Mouse (Mus musculus) limb, embryonic 10.5 days (tissue): Measurements from ENCODE around the gene Nfatc3. TPM values are rescaled to one million over a fixed set of nuclear protein-coding genes. Genes with fewer than 3 reads are reported as not detected.

ENCODE experiments used
- DNase-seq: peaks from one replicate; pipeline ENCODE4 v3.0.0-alpha.2; 2017; ENCODE audit warnings: low spot score
- H3K27ac ChIP-seq: fragments of 300-500 bp; sonication (generic); 2 replicates; pipeline ENCODE4 v1.5.1; 2016; ENCODE audit warnings: mild to moderate bottlenecking
- H3K27me3 ChIP-seq: fragments of 300-500 bp; sonication (generic); 2 replicates; pipeline ENCODE4 v1.6.1; 2016; ENCODE audit warnings: low read depth, mild to moderate bottlenecking; ENCODE audit not compliant: poor library complexity, severe bottlenecking
- H3K36me3 ChIP-seq: fragments of 300-500 bp; sonication (generic); 2 replicates; pipeline ENCODE4 v1.6.1; 2016; ENCODE audit warnings: mild to moderate bottlenecking, moderate library complexity
- H3K4me1 ChIP-seq: fragments of 300-500 bp; sonication (generic); 2 replicates; pipeline ENCODE4 v1.6.1; 2016
- H3K4me3 ChIP-seq: fragments of 300-500 bp; sonication (generic); 2 replicates; pipeline ENCODE4 v1.5.1; 2016; ENCODE audit warnings: mild to moderate bottlenecking, moderate library complexity
- H3K9me3 ChIP-seq: fragments of 300-500 bp; sonication (generic); replicated peaks from 2 replicates; pipeline ENCODE4 v1.6.1; 2016; ENCODE audit warnings: mild to moderate bottlenecking
- WGBS: fragments of 180-500 bp; shearing (Covaris S2); methylation state at CpG from one replicate; pipeline ENCODE4 v1.1.7; 2016; 5-methylcytosine and 5-hydroxymethylcytosine counted together
- polyA plus RNA-seq: library from polyadenylated mRNA; unstranded; fragments of >200 nt; fragmentation: Nextera tagmentation; extraction: Ambion mirVana; gene quantifications from 2 replicates; pipeline ENCODE4 v1.2.1, GENCODE M21; 2016

The Nfatc3 gene
- polyA plus RNA-seq, 1 experiment from 2014 or later: 7.9 TPM

- Histone ChIP-seq H3K4me3 (no peak overlapping the region), H3K4me1 (no peaks in the 10 kb centered on the region), H3K27ac (no peak overlapping the region), H3K36me3 (peaks cover 36% of the 10 kb centered on the region), H3K27me3 (no peaks in the 10 kb centered on the region), H3K9me3 (no peaks in the 10 kb centered on the region)
- WGBS: 94% methylated on average over 11 of the region's 11 CpGs
- no peak for DNase-seq
Measured at GRCm38 (mm10) chr8:106046872-106047559, 11.6 kb upstream of the Nfatc3 start.

DNA sequence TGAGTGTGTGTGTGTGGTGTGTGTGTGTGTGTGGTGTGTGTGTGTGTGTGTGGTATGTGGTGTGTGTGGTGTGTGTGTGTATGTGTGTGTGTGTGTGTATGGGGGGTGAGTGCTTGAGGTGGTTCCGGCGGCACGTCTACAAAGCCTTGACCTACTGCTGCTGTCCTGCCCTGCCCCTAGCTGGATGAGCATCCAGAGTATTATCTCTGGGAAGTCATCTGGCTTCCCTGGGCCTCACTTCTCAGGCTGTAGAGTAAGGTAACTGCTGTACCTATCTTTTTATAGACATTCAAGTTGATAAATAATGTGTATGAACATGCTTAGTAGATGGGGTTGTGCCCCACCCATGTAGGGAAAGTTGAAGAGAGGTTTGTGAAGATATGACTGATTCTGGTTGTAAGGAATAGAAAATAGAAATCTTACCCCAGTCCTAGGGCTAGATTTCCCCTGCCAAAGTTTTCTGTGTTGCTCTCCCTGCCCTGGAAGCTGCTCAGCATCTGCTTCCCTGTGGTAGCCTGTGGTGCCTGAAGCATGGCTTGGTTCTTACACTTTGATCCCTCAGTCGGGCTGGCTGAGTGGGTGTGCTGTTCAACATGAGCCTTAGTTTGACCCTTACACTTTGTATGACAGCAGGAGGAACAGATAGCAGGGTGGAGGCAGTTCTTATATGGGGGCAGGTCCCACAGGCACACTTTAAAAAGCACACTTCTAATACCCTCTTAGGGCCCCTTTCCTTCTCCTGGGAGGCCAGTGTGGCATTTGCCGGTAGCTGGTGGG lies 10.6 kb upstream of the Nfatc3 start:
- H3K27me3 ChIP-seq: no peaks in the 10 kb centered on the region
- DNase-seq: no peak
- WGBS: 89% methylated on average over 5 of the region's 5 CpGs
- H3K36me3 ChIP-seq: peaks cover 46% of the 10 kb centered on the region
- H3K9me3 ChIP-seq: no peaks in the 10 kb centered on the region
- H3K4me1 ChIP-seq: no peaks in the 10 kb centered on the region
- H3K4me3 ChIP-seq: no peak overlapping the region
- H3K27ac ChIP-seq: no peak overlapping the region

- H3K27ac ChIP-seq: no peak overlapping the region
- no peaks in the 10 kb centered on the region for H3K27me3 ChIP-seq
- H3K36me3 ChIP-seq: peaks cover 57% of the 10 kb centered on the region
- H3K9me3 ChIP-seq: no peaks in the 10 kb centered on the region
- WGBS: 96% methylated on average over 6 of the region's 6 CpGs
- no peak overlapping the region for H3K4me3 ChIP-seq
- H3K4me1 ChIP-seq: no peaks in the 10 kb centered on the region
- DNase-seq: no peak
Measured at GRCm38 (mm10) chr8:106049840-106050239, 8.8 kb upstream of the Nfatc3 start.

DNA sequence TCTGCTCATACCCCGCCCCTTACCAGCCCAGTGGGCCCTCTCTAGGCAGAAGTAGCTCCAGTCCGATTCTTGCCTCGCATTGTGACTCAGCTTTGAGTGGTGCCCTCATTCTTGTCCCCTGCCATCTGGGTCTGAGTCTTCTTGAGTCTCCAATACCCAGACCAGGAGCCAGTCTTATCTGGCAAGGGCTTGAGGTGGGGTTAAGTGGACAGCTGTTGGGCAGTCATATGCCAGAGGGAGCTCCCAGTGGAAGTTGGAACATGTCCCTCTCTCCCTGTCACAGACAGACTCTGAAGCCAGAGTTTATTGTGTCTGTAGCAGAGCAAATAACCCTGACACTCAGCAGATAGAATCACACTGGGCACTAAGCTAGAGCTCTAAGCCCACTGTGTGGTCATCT lies 7.6 kb upstream of the Nfatc3 start:
- no peak overlapping the region for H3K27ac ChIP-seq
- 88% methylated on average over 3 of the region's 3 CpGs for WGBS
- DNase-seq: no peak
- peaks cover 50% of the 10 kb centered on the region for H3K36me3 ChIP-seq
- H3K27me3 ChIP-seq: no peaks in the 10 kb centered on the region
- H3K4me1 ChIP-seq: no peaks in the 10 kb centered on the region
- no peak overlapping the region for H3K4me3 ChIP-seq
- H3K9me3 ChIP-seq: no peaks in the 10 kb centered on the region

DNA sequence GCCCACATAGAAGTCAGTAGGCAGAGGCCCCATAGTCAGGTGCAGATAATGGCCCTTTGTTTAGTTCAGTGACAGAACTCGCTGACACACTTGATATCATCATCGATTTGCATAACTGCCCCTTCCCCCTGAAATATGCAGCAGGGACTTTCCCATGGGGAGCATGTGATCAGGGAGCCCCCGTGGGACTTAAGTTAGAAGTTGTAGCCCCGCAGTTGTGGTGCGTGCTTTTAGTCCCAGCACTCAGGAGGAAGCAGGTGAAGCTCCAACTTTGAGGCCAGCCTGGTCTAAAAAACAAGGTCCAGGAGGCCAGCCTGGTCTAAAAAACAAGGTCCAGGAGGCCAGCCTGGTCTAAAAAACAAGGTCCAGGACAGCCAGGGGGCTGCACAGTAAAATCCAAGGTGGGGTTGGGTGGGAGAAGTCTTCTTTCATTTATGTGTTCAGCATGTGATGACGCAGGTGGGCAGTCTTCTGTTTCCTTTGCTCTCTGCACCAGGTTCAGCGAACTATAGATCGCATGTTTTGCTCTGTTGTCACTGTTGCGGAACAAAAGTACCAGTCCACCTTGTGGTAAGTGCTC lies 6.0 kb upstream of the Nfatc3 start:
- Histone ChIP-seq H3K36me3 (peaks cover 42% of the 10 kb centered on the region), H3K4me3 (no peak overlapping the region), H3K27me3 (no peaks in the 10 kb centered on the region), H3K27ac (no peak overlapping the region), H3K9me3 (no peaks in the 10 kb centered on the region), H3K4me1 (no peaks in the 10 kb centered on the region)
- DNase-seq: no peak
- 93% methylated on average over 9 of the region's 9 CpGs for WGBS

DNA sequence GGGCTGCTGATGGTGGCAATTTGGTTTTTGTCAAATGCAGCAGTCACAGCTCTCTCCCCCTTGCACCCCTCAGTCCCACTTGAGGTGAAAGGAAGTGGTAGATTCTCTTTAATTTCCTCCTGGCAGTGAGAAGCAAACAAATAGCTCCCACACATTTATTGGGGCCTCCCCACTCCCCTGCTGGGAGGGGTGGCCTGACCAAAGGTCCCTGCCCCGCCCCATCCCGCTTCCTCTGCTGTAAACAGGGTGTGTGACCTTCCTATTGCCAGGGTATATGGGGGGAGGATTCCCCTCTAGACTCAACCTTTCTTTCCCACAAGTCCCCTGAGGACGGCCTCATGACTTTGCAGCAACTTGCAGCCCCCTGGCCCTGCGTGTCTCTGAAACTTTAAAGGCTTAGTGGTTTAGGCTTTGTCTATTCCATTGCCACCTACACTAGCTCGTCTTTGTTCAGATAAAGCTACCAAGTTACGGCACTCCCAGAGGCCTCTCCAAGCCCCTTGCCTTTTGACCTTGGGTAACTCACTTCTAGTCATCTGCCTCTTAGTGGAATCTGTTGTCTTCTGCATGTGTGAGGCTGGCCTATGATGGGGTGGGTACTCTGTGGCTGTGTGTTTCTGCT lies 4.3 kb upstream of the Nfatc3 start:
- Histone ChIP-seq H3K9me3 (no peaks in the 10 kb centered on the region), H3K27ac (no peak overlapping the region), H3K4me1 (peaks cover 10% of the 10 kb centered on the region), H3K27me3 (no peaks in the 10 kb centered on the region), H3K4me3 (no peak overlapping the region), H3K36me3 (peaks cover 38% of the 10 kb centered on the region)
- 45% methylated on average over 6 of the region's 6 CpGs for WGBS
- DNase-seq: no peak

GRCm38 (mm10) chr8:106055038-106055437 lies 3.6 kb upstream of the Nfatc3 start:
- H3K4me3 ChIP-seq: no peak overlapping the region
- DNase-seq: no peak
- peaks cover 10% of the 10 kb centered on the region for H3K4me1 ChIP-seq
- 67% methylated on average over 3 of the region's 3 CpGs for WGBS
- no peaks in the 10 kb centered on the region for H3K27me3 ChIP-seq
- no peaks in the 10 kb centered on the region for H3K9me3 ChIP-seq
- peaks cover 38% of the 10 kb centered on the region for H3K36me3 ChIP-seq
- H3K27ac ChIP-seq: no peak overlapping the region

DNA sequence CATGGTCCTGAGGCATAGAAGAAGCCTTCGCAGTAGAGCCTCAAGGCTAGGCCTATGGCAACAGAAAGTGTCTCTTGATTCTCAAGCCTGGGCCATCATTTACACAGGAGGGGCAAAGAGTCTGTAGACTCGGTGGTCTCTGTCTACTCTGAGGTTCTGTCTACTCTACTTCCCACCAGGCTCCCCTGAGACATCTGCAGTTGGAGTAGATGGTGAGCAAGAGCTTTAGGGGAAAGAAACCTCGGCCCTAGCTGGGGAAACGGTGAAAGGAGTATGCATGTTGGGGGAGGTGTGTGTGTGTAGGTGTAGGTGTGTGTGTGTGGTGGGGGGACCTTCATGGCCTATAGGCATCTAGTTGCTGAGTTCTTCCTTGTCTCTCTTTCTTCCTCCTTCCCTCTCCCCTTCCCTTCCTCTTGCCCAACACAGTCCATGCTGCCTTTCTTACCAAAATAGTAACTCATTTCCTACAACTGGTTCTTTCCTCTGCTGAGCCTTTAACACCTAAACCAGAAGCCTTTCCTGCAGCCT lies 2.1 kb upstream of the Nfatc3 start:
- WGBS: 95% methylated on average over 4 of the region's 4 CpGs
- H3K4me3 ChIP-seq: no peak overlapping the region
- no peak overlapping the region for H3K27ac ChIP-seq
- peaks cover 21% of the 10 kb centered on the region for H3K4me1 ChIP-seq
- DNase-seq: no peak
- H3K27me3 ChIP-seq: no peaks in the 10 kb centered on the region
- H3K36me3 ChIP-seq: peaks cover 28% of the 10 kb centered on the region
- no peaks in the 10 kb centered on the region for H3K9me3 ChIP-seq

- under 1% methylated on average over 83 of the region's 83 CpGs for WGBS
- Histone ChIP-seq H3K36me3 (no peaks in the 10 kb centered on the region), H3K27me3 (no peaks in the 10 kb centered on the region)
Measured at GRCm38 (mm10) chr8:106059613-106060371, 1.2 kb downstream of the Nfatc3 start.

GRCm38 (mm10) chr8:106060521-106060920 lies 1.9 kb downstream of the Nfatc3 start:
- no peaks in the 10 kb centered on the region for H3K9me3 ChIP-seq
- H3K36me3 ChIP-seq: no peaks in the 10 kb centered on the region
- no peaks in the 10 kb centered on the region for H3K27me3 ChIP-seq
- DNase-seq: no peak
- peaks cover 24% of the 10 kb centered on the region for H3K4me1 ChIP-seq
- WGBS: 5% methylated on average over 3 of the region's 3 CpGs
- no peak overlapping the region for H3K27ac ChIP-seq
- H3K4me3 ChIP-seq: peak overlapping the region; percentile 97

More at GRCm38 (mm10) chr8:106059613-106060371, 1.2 kb downstream of the Nfatc3 start:
- peak overlapping the region; percentile 97 for H3K27ac ChIP-seq
- peaks cover 24% of the 10 kb centered on the region for H3K4me1 ChIP-seq
- H3K4me3 ChIP-seq: peak overlapping the region; percentile 97
- H3K9me3 ChIP-seq: no peaks in the 10 kb centered on the region
- DNase-seq: peak; percentile 79

DNA sequence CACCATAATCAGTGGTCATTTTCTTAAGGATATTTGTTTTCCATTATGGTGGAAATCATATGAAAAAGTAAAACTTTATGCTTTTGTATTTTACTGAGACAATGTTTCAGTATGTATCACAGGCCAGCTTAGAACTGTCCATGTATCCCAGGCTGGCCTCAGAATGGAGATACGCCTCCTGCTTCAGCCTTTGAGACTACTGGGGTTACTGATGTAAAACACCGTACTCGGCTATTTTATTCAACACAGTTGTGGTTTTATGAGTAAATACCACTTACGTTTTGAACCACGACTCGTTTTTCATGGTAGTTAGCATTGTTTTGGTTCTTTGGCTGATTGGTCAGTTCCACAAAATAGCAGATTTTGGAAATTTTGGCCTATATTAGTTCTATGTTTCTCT lies 3.0 kb downstream of the Nfatc3 start:
- no peak overlapping the region for H3K4me3 ChIP-seq
- DNase-seq: no peak
- H3K27ac ChIP-seq: no peak overlapping the region
- H3K9me3 ChIP-seq: no peaks in the 10 kb centered on the region
- H3K36me3 ChIP-seq: 0 out of 2 replicates have a peak, but pooled peaks cover under 1% of the 10 kb centered on the region
- H3K27me3 ChIP-seq: no peaks in the 10 kb centered on the region
- 96% methylated on average over 6 of the region's 6 CpGs for whole genome bisulfite sequencing
- peaks cover 24% of the 10 kb centered on the region for H3K4me1 ChIP-seq

DNA sequence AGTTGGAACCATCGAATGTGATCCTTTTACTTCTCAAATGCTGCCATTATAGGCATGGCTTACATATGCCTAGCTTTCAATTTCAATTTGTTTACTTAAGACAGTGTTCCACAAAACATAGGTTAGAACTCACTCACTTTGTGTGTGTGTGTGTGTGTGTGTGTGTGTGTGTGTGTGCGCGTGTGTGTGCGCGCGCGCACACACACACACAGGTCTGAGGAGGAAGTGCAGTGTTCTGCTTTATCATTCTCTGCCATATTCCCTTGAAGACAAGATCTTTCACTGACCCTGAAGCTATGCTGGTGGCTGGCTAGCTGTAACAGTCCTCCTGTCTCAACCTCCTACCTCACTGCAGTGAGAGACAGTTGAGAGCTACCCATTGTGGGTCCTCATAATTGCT lies 4.4 kb downstream of the Nfatc3 start:
- peaks cover 22% of the 10 kb centered on the region for H3K4me1 ChIP-seq
- no peak overlapping the region for H3K4me3 ChIP-seq
- DNase-seq: no peak
- H3K9me3 ChIP-seq: no peaks in the 10 kb centered on the region
- no peaks in the 10 kb centered on the region for H3K27me3 ChIP-seq
- 0 out of 2 replicates have a peak, but pooled peaks cover 2% of the 10 kb centered on the region for H3K36me3 ChIP-seq
- WGBS: over 99% methylated on average over 7 of the region's 7 CpGs
- H3K27ac ChIP-seq: no peak overlapping the region
